Mouse (Mus musculus) thymus, postnatal 25 days (tissue): Measurements from ENCODE around the gene Htra1.

ENCODE experiments used
- DNase-seq: peaks from one replicate; pipeline ENCODE4 v3.0.0; 2022

The Htra1 gene

GRCm38 (mm10) chr7:130936472-130936951 is 601 bp downstream of the Htra1 start:
- DNase-seq = no peak

- no peak for DNase-seq
Observed at GRCm38 (mm10) chr7:130937266-130937841, 1.4 kb downstream of the Htra1 start.

- no peak for DNase-seq
Observed at GRCm38 (mm10) chr7:130938005-130938404, 2.1 kb downstream of the Htra1 start.

GRCm38 (mm10) chr7:130938896-130939295 is 3.0 kb downstream of the Htra1 start:
- DNase-seq = no peak

- no peak for DNase-seq
Observed at GRCm38 (mm10) chr7:130940733-130941132, 4.8 kb downstream of the Htra1 start.

- DNase-seq = no peak
Observed at GRCm38 (mm10) chr7:130943280-130943895, 7.5 kb downstream of the Htra1 start.

GRCm38 (mm10) chr7:130944766-130945475 is 9.0 kb downstream of the Htra1 start:
- no peak for DNase-seq

GRCm38 (mm10) chr7:130945730-130946129 is 9.8 kb downstream of the Htra1 start:
- DNase-seq = no peak

GRCm38 (mm10) chr7:130946303-130946702 is 10.4 kb downstream of the Htra1 start:
- no peak for DNase-seq

- no peak for DNase-seq
Observed at GRCm38 (mm10) chr7:130948563-130949208, 12.8 kb downstream of the Htra1 start.

GRCm38 (mm10) chr7:130949331-130949751 is 13.4 kb downstream of the Htra1 start:
- DNase-seq = no peak

GRCm38 (mm10) chr7:130950482-130950881 is 14.6 kb downstream of the Htra1 start:
- DNase-seq = no peak

- DNase-seq = no peak
Observed at GRCm38 (mm10) chr7:130951004-130951403, 15.1 kb downstream of the Htra1 start.

GRCm38 (mm10) chr7:130953376-130953775 is 17.5 kb downstream of the Htra1 start:
- no peak for DNase-seq

- no peak for DNase-seq
Observed at GRCm38 (mm10) chr7:130954177-130954601, 18.3 kb downstream of the Htra1 start.

GRCm38 (mm10) chr7:130958551-130958950 is 22.6 kb downstream of the Htra1 start:
- DNase-seq = no peak

GRCm38 (mm10) chr7:130959868-130960267 is 24.0 kb downstream of the Htra1 start:
- no peak for DNase-seq

GRCm38 (mm10) chr7:130961429-130961828 is 25.5 kb downstream of the Htra1 start:
- DNase-seq = no peak

- no peak for DNase-seq
Observed at GRCm38 (mm10) chr7:130964686-130965085, 28.8 kb downstream of the Htra1 start.

- no peak for DNase-seq
Observed at GRCm38 (mm10) chr7:130965396-130965795, 29.5 kb downstream of the Htra1 start.

GRCm38 (mm10) chr7:130965909-130966365 is 30.0 kb downstream of the Htra1 start:
- DNase-seq = no peak

- DNase-seq = no peak
Observed at GRCm38 (mm10) chr7:130966451-130966850, 30.5 kb downstream of the Htra1 start.

- no peak for DNase-seq
Observed at GRCm38 (mm10) chr7:130966876-130967275, 31.0 kb downstream of the Htra1 start.
